Mouse (Mus musculus) hindbrain, embryonic 12.5 days (tissue): ENCODE measurements at regions not wholly inside any gene's neighbourhood (a gene's known extent, or its start where the extent isn't known, plus 50 kb on each side); places are given as distances from the start of the nearest gene placed in this dataset.
"Not testable (repeated sequence)": the region's sequence is repeated elsewhere in the genome, so short reads cannot be mapped to it uniquely, and the experiment has no call there.

Experiments
- ATAC-seq: fragments of 200-750 bp; cut with Nextera tagmentation; 2 replicates; pipeline ENCODE4 v1.8.0; 2017; ENCODE audit warnings: moderate TSS enrichment; ENCODE audit not compliant: low FRiP score
- H3K27ac ChIP-seq: fragments of 300-500 bp; sonication (generic); 2 replicates; pipeline ENCODE4 v1.5.1; 2016; ENCODE audit warnings: mild to moderate bottlenecking
- H3K27me3 ChIP-seq: fragments of 300-500 bp; sonication (generic); 2 replicates; pipeline ENCODE4 v1.6.1; 2016; ENCODE audit warnings: mild to moderate bottlenecking
- H3K36me3 ChIP-seq: fragments of 300-500 bp; sonication (generic); 2 replicates; pipeline ENCODE4 v1.6.1; 2016; ENCODE audit warnings: mild to moderate bottlenecking
- H3K4me1 ChIP-seq: fragments of 300-500 bp; sonication (generic); 2 replicates; pipeline ENCODE4 v1.6.1; 2016
- H3K4me2 ChIP-seq: fragments of 300-500 bp; sonication (generic); replicated peaks from 2 replicates; pipeline ENCODE4 v1.6.1; 2016; ENCODE audit warnings: mild to moderate bottlenecking
- H3K4me3 ChIP-seq: fragments of 300-500 bp; sonication (generic); 2 replicates; pipeline ENCODE4 v1.5.1; 2016; ENCODE audit warnings: mild to moderate bottlenecking
- H3K9ac ChIP-seq: fragments of 300-500 bp; sonication (generic); 2 replicates; pipeline ENCODE4 v1.6.1; 2016; ENCODE audit warnings: mild to moderate bottlenecking, moderate library complexity
- H3K9me3 ChIP-seq: fragments of 300-500 bp; sonication (generic); replicated peaks from 2 replicates; pipeline ENCODE4 v1.6.1; 2016; ENCODE audit warnings: mild to moderate bottlenecking
- WGBS: fragments of 180-500 bp; shearing (Covaris S2); methylation state at CpG from one replicate; pipeline ENCODE4 v1.1.7; 2016; 5-methylcytosine and 5-hydroxymethylcytosine counted together

GRCm38 (mm10) chr5:102123285-102123684 is 53.6 kb upstream of the Wdfy3 start:
- 55% methylated on average over 6 of the region's 6 CpGs for WGBS
- H3K4me1 ChIP-seq = 0 out of 2 replicates have a peak, but pooled peaks cover 6% of the 10 kb centered on the region

DNA sequence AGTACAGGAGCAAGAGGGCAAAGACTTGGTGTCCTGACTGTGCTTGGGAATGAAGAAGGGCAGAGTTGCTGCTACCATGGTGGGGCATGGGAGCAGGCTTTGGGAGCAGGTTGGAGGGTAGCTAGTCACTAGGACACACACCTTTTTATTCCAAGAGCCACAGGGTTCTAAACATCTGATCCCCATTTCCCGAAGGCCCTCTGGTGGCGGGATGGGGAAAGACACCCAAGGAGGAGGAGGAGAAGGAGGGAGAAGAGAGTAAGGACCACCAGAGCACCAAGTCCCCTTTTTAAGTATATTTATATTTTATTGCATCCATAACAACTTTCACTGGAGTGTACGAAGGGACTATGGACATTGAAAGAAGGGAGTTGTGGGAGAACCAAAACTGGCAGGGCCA is 57.0 kb upstream of the Wdfy3 start:
- no peak for ATAC-seq
- H3K9ac ChIP-seq = no peak overlapping the region
- H3K27ac ChIP-seq = no peak overlapping the region
- H3K4me3 ChIP-seq = no peak overlapping the region
- no peaks in the 10 kb centered on the region for H3K36me3 ChIP-seq
- WGBS = 26% methylated on average over 3 of the region's 3 CpGs
- H3K4me1 ChIP-seq = 0 out of 2 replicates have a peak, but pooled peaks cover 6% of the 10 kb centered on the region
- H3K9me3 ChIP-seq = no peaks in the 10 kb centered on the region
- H3K4me2 ChIP-seq = no peak overlapping the region
- H3K27me3 ChIP-seq = no peaks in the 10 kb centered on the region

More at GRCm38 (mm10) chr5:102123285-102123684, 53.6 kb upstream of the Wdfy3 start:
- ATAC-seq = no peak
- Histone ChIP-seq H3K9ac (no peak overlapping the region), H3K36me3 (no peaks in the 10 kb centered on the region), H3K27ac (no peak overlapping the region), H3K4me3 (no peak overlapping the region), H3K9me3 (no peaks in the 10 kb centered on the region), H3K27me3 (no peaks in the 10 kb centered on the region), H3K4me2 (no peak overlapping the region)

DNA sequence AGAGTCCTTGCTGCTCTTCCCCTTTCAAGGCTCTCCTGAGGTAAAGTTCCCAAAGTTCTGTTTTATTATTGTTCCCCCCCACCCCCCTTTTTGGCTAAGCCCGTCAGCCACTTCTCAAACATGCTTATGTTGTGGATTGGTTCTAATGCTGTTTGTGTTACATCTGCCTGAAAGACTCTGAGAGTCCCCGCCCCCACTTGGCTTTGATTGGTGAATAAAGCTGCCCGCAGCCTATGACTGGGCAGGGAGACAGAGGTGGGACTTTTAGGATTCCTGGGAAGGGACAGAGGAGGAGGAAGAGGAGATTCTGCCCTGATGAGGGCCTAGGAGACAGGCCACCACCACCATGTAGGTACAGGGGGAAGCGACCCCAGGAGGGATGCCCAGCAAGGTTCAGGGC is 78.3 kb upstream of the Wdfy3 start:
- Histone ChIP-seq H3K4me1 (peaks cover 12% of the 10 kb centered on the region; the same call in 1 of the 2 replicates), H3K4me2 (no peak overlapping the region), H3K4me3 (no peak overlapping the region), H3K27me3 (no peaks in the 10 kb centered on the region), H3K36me3 (no peaks in the 10 kb centered on the region), H3K9ac (no peak overlapping the region), H3K27ac (no peak overlapping the region), H3K9me3 (no peaks in the 10 kb centered on the region)
- ATAC-seq = no peak
- WGBS = 79% methylated on average over 4 of the region's 4 CpGs

- Histone ChIP-seq H3K9me3 (no peaks in the 10 kb centered on the region), H3K27me3 (no peaks in the 10 kb centered on the region)
Measured at GRCm38 (mm10) chr5:102149481-102150129, 79.9 kb upstream of the Wdfy3 start.

DNA sequence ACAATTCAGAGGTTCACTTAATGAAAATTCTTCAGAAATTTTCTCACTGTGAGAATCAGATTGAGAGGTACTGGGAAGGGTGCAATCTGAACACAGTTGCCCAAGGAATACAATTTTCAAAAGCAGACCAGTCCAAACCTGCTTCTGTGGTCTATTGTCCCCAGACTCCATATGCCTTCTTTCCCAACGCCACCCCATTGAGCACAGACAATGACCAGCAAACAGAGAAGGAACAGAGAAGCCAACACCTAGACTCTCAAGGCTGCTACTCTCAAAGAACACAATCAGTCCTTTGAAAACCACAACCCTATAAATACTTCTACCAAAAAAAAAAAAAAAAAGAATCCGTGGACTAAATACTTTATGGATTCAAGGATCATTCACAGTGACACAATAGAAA is 89.9 kb upstream of the Wdfy3 start:
- no peak for ATAC-seq
- WGBS = 39% methylated on average over 2 of the region's 2 CpGs
- Histone ChIP-seq H3K4me3 (no peak overlapping the region), H3K4me1 (no peaks in the 10 kb centered on the region), H3K27ac (no peak overlapping the region), H3K9me3 (no peaks in the 10 kb centered on the region), H3K27me3 (no peaks in the 10 kb centered on the region), H3K4me2 (no peak overlapping the region), H3K36me3 (no peaks in the 10 kb centered on the region), H3K9ac (no peak overlapping the region)

More at GRCm38 (mm10) chr5:102149481-102150129, 79.9 kb upstream of the Wdfy3 start:
- no peak overlapping the region for H3K9ac ChIP-seq
- peaks cover 12% of the 10 kb centered on the region; the same call in 1 of the 2 replicates for H3K4me1 ChIP-seq
- no peak overlapping the region for H3K4me2 ChIP-seq
- ATAC-seq = peak; percentile 67; the same call in 1 of the 2 replicates
- no peak overlapping the region for H3K4me3 ChIP-seq
- 48% methylated on average over 14 of the region's 14 CpGs for WGBS
- H3K36me3 ChIP-seq = no peaks in the 10 kb centered on the region
- no peak overlapping the region for H3K27ac ChIP-seq

GRCm38 (mm10) chr5:102167981-102168380 is 98.3 kb upstream of the Wdfy3 start:
- Histone ChIP-seq H3K36me3 (no peaks in the 10 kb centered on the region), H3K4me2 (no peak overlapping the region), H3K4me1 (peaks cover 4% of the 10 kb centered on the region; the same call in 1 of the 2 replicates), H3K9ac (no peak overlapping the region), H3K9me3 (no peaks in the 10 kb centered on the region), H3K27me3 (no peaks in the 10 kb centered on the region), H3K4me3 (no peak overlapping the region), H3K27ac (no peak overlapping the region)
- no peak for ATAC-seq
- 37% methylated on average over 4 of the region's 4 CpGs for WGBS

DNA sequence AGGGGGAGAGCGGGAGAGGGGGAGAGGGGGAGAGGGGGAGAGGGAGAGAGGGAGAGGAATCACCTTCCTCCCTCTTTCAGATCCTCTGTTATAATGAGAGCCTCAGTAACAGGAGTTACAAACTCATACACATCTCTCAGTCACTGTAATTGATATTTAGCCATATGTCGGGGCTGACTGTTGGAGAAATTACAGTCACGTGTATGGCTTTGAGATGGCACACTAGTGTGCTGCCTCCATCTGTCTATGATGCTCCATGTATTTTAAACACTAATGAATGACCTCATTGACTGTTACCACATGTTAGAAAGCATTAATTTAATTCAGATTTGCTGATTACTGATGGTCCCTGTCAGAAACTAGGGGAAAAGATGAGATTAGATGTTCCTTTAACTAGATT is 102.1 kb upstream of the Wdfy3 start:
- Histone ChIP-seq H3K9me3 (no peaks in the 10 kb centered on the region), H3K27ac (no peak overlapping the region), H3K4me3 (no peak overlapping the region), H3K9ac (no peak overlapping the region), H3K4me1 (peaks cover 4% of the 10 kb centered on the region; the same call in 1 of the 2 replicates), H3K36me3 (no peaks in the 10 kb centered on the region), H3K4me2 (no peak overlapping the region), H3K27me3 (no peaks in the 10 kb centered on the region)
- no peak for ATAC-seq
- WGBS = 71% methylated on average over 2 of the region's 3 CpGs

DNA sequence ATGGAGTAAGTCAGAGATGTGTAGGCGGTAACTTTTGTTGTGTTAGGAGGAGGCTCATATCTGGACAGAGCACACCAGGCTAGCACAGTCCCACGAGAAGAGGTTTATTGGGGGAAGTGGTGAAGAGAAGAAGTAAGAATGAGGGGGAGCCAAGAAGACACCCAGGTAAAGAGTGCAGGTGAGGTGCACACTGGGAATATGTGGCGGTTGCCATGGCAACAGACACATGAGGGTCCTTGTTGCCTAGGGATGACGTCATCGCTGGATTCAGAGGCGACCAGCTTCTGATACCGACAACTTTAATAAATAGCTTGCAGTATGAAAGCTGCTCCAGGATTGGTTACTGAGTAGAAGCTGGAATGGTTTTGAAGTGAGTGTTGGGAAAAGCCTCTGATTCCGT is 110.5 kb upstream of the Wdfy3 start:
- H3K9ac ChIP-seq = no peak overlapping the region
- no peaks in the 10 kb centered on the region for H3K27me3 ChIP-seq
- no peak for ATAC-seq
- H3K4me1 ChIP-seq = no peaks in the 10 kb centered on the region
- no peaks in the 10 kb centered on the region for H3K36me3 ChIP-seq
- H3K9me3 ChIP-seq = no peaks in the 10 kb centered on the region
- WGBS = 90% methylated on average over 8 of the region's 8 CpGs
- H3K4me3 ChIP-seq = no peak overlapping the region
- no peak overlapping the region for H3K4me2 ChIP-seq
- no peak overlapping the region for H3K27ac ChIP-seq

DNA sequence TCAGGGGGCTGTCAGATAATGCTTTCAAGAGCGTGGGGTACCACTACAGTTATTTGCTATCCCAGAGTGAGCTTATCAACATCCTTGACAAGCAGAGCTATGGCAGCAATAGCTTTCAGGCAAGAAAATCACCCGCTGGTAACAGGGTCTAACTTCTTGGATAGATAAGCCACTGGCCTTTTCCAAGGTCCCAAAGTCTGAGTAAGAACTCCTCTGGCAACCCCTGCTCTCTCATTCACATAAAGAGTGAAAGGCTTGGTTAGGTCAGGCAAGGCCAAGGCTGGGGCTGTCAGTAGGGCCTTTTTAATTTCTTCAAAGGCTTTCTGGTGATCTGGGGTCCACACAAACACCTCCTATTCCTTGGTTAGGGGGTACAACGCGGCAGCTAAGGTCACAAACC is 119.2 kb upstream of the Wdfy3 start:
- 92% methylated on average over 4 of the region's 4 CpGs for WGBS

DNA sequence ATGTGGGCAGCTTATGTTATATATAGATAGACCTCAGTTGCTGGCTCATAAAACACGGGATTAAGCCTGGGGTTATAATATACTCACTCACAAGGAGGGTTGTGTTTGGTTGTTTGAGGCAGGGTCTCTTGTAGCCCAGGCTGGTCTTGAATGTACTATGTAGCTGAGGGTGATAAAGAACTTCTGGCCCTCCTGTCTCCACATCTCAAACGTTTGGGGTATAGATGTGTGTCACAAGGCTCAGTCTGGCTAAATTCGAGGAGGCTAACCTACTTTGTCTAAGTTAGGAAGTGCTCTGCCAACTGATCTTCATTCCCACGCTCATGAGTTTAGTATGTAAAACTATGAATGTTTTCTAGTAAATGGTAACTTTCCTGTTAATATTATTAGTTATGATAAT is 136.7 kb upstream of the Wdfy3 start:
- Histone ChIP-seq H3K4me3 (no peak overlapping the region), H3K4me1 (no peaks in the 10 kb centered on the region), H3K36me3 (no peaks in the 10 kb centered on the region), H3K9ac (no peak overlapping the region), H3K9me3 (no peaks in the 10 kb centered on the region), H3K4me2 (no peak overlapping the region), H3K27ac (no peak overlapping the region), H3K27me3 (no peaks in the 10 kb centered on the region)
- WGBS = 58% methylated on average over 4 of the region's 4 CpGs
- ATAC-seq = no peak

More for the DNA sequence above, 119.2 kb upstream of the Wdfy3 start:
- not testable (repeated sequence) for ATAC-seq, H3K9me3 ChIP-seq, H3K4me3 ChIP-seq, H3K4me2 ChIP-seq, H3K36me3 ChIP-seq, H3K27me3 ChIP-seq, H3K9ac ChIP-seq, H3K4me1 ChIP-seq, H3K27ac ChIP-seq

GRCm38 (mm10) chr5:102206953-102207352 is 137.2 kb upstream of the Wdfy3 start:
- no peak overlapping the region for H3K9ac ChIP-seq
- no peaks in the 10 kb centered on the region for H3K9me3 ChIP-seq
- peak; percentile 73; the same call in 1 of the 2 replicates for ATAC-seq
- no peaks in the 10 kb centered on the region for H3K27me3 ChIP-seq
- no peaks in the 10 kb centered on the region for H3K36me3 ChIP-seq
- no peaks in the 10 kb centered on the region for H3K4me1 ChIP-seq
- peak overlapping the region; percentile 43 for H3K4me2 ChIP-seq
- 3% methylated on average over 16 of the region's 16 CpGs for WGBS
- H3K27ac ChIP-seq = no peak overlapping the region
- H3K4me3 ChIP-seq = no peak overlapping the region

DNA sequence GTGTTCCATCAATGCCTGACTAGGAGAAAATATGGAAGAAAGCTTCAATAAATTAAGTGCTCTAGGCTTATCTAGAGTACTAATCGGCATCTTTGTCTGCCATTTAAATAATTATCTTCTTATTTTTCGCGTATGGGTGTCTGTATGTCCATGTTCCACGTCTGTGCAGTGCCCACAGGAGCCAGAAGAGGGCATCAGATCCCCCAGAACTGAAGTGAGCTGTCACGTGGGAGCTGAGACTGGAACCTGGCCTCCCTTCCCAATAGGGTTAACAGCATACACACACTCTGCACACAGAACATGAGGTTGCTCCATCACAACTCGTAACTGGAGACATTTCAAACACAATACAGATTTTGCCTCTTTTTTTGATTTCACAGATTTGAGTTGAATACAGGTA is 143.4 kb upstream of the Wdfy3 start:
- no peaks in the 10 kb centered on the region for H3K27me3 ChIP-seq
- no peak overlapping the region for H3K9ac ChIP-seq
- no peak overlapping the region for H3K4me3 ChIP-seq
- H3K9me3 ChIP-seq = no peaks in the 10 kb centered on the region
- H3K36me3 ChIP-seq = no peaks in the 10 kb centered on the region
- no peak overlapping the region for H3K27ac ChIP-seq
- H3K4me2 ChIP-seq = no peak overlapping the region
- no peaks in the 10 kb centered on the region for H3K4me1 ChIP-seq
- ATAC-seq = no peak
- WGBS = 68% methylated on average over 6 of the region's 6 CpGs

GRCm38 (mm10) chr5:102227131-102227530 is 157.4 kb upstream of the Wdfy3 start:
- no peak overlapping the region for H3K4me3 ChIP-seq
- no peak overlapping the region for H3K27ac ChIP-seq
- no peaks in the 10 kb centered on the region for H3K4me1 ChIP-seq
- ATAC-seq = no peak
- H3K27me3 ChIP-seq = no peaks in the 10 kb centered on the region
- whole genome bisulfite sequencing = 67% methylated on average over 6 of the region's 6 CpGs
- H3K9ac ChIP-seq = no peak overlapping the region
- no peaks in the 10 kb centered on the region for H3K9me3 ChIP-seq
- H3K36me3 ChIP-seq = no peaks in the 10 kb centered on the region
- H3K4me2 ChIP-seq = no peak overlapping the region
